Mouse (Mus musculus) brain, embryonic 14.5 days (tissue): ENCODE results near the gene Moap1.
A peak's percentile ranks its signal among the peaks of the same experiment; 100 is the strongest.

Experiments used
- CTCF ChIP-seq: fragments of 200-500 bp; IDR thresholded peaks from 2 replicates; pipeline ENCODE4 v1.5.1; 2012; ENCODE audit warnings: inconsistent platforms, mild to moderate bottlenecking, moderate library complexity, borderline replicate concordance; ENCODE audit not compliant: insufficient read depth, insufficient read length; ENCODE audit errors: extremely low read depth
- POLR2A ChIP-seq: fragments of 200-500 bp; IDR thresholded peaks from 2 replicates; pipeline ENCODE4 v1.6.1; 2012; ENCODE audit warnings: mild to moderate bottlenecking, inconsistent platforms, borderline replicate concordance; ENCODE audit not compliant: poor library complexity, insufficient read depth, insufficient read length, severe bottlenecking; ENCODE audit errors: extremely low read depth

GRCm38 (mm10) chr12:102703111-102703412, 40.4 kb downstream of the Moap1 start:
- peak; percentile 55; the same call in 1 of the 2 replicates for TF ChIP-seq CTCF
- no peak for TF ChIP-seq POLR2A
